Mouse (Mus musculus): ENCODE data around the gene Flvcr1.

DNA sequence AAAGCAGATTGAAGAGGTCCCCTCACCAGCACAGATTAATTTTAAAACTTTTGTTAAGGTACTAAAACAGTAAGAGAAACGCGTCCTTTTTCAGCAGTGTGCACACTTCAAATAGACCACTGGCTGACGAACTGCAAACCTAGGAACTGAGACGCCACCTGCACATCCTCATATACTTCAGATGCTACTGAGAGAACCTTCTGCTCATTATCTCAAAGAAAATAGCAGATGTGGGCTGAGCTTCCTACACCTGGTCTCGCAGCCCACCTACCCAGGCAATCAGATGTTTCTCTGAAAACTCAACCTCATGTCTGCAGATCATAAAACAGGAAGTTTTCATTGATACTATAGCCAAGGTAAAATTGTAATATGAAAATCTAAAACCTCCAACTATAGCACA is 6.2 kb downstream of the Flvcr1 start:
- TF ChIP-seq EP300 (IDR thresholded peaks at IDR 0.05; ENCODE audit: low read depth) = no peak
- no peak for TF ChIP-seq CTCF (IDR thresholded peaks at IDR 0.05; ENCODE audit: low read depth)

Measured in liver, postnatal 0 days (tissue).